Mouse (Mus musculus) gastrocnemius, postnatal 4 days (tissue): ENCODE data around the gene Pdlim5. TPM values are rescaled to one million over a fixed set of nuclear protein-coding genes. Genes with fewer than 3 reads are reported as not detected.

ENCODE experiments used
- DNase-seq, 2 experiments: peaks; one replicate each; pipeline ENCODE4 v3.0.0; 2021 to 2022; ENCODE audit warnings: low spot score in 2 of 2, mixed read lengths in 2 of 2
- total RNA-seq, 2 experiments: library from RNA; stranded (reverse); gene quantifications; 2 replicates each; pipeline ENCODE4 v1.2.3; 2021

Pdlim5 gene
- total RNA-seq, 2 experiments from 2014 or later, result 353 to 367 TPM

DNA sequence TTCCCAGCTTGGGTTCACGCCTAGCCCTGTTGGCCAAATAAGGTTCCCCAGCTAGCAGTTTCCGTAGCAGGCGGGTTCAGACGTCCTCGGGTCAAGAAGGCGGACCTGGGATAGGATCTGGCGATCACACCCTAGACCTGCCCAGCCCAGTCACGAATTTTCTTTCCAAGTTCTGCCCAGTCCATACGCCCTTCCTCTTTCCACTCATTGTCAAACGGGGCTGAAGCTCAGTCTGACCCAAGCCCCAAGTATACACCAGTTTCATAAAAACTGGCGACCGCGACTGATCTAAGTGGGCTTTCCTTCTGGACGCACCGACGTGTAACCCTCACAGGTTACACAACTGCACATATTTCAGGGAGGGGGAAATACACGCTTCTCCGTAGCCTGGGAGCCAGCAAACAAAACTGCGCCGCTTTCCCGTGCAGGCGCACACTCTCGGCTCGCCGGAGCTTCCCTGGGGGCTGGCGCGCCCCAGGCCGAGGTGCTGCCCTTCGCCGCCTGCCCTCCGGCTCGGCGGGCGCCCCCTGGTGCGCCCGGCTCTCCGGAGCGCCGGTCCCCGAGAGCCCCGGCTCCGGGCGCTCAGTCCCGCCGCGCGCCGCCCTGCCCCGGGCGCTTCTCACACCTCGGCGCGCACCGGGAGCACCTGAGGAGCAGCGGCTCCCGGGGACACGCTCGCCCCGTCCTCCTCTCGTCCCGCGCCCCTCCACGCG, 544 bp downstream of the Pdlim5 start:
- DNase-seq, result peak; percentile 27 to 53

- no peak for DNase-seq
Observed at GRCm38 (mm10) chr3:142394000-142394411, 1.5 kb downstream of the Pdlim5 start.

DNA sequence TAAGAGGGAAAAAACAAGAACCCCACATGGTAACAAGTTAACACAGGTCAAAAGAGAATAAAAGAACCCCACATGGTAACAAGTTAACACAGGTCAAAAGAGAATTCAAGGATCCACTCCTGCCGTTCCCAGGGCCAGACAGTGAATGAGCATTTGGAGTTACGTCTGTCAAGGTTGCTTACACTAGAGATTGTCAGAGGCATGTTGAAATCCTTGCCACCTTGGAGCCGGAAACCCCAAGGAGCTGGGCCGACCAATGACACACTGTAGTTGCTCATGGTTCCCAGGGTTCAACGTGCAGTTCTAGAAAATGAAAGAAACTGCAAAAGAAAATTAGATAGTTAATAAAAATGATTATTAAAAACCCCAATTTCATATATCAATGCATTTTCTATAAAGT, 4.0 kb downstream of the Pdlim5 start:
- no peak for DNase-seq

DNA sequence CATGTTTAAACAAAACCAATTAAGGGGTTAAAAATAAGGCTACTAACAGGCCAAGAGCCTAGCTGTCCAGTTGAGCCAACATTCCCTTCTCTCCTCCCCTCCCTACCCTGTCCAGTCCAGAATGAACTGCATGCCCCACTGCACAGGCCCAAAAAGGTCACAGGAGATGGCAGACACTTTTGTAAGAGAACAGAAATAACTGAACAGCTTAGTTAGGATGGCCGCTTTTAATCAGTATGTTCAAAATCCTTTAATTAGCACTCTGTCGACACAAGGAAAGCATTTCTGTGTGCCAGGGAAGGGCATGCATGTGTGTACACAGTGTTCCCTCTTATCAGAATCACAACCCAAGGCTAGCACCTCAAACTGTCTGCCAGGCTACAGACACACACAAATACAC, 5.2 kb downstream of the Pdlim5 start:
- no peak for DNase-seq

GRCm38 (mm10) chr3:142388189-142388588, 7.3 kb downstream of the Pdlim5 start:
- no peak for DNase-seq

DNA sequence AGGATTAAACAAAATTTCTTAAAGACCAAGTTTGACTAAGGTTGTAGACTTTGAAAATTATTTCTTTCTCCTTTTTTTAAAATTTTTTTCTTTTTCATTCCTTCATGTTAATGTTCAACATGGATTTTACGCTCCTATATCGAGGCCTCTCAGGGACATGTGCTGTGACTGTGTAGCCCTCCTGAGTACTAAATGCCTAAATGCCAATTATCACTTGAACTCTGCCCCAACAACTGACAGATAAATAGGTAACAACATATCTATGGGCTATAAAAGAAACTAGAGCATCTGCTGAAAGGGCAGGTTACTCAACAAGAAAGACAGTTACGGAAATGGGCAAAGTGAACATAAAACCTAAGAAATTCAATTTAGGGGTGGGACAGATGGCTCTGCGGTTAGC, 9.0 kb downstream of the Pdlim5 start:
- no peak for DNase-seq

- no peak for DNase-seq
Observed at GRCm38 (mm10) chr3:142385690-142386089, 9.8 kb downstream of the Pdlim5 start.

GRCm38 (mm10) chr3:142376638-142377037, 18.9 kb downstream of the Pdlim5 start:
- DNase-seq, result no peak

GRCm38 (mm10) chr3:142375106-142375505, 20.4 kb downstream of the Pdlim5 start:
- DNase-seq, result no peak

DNA sequence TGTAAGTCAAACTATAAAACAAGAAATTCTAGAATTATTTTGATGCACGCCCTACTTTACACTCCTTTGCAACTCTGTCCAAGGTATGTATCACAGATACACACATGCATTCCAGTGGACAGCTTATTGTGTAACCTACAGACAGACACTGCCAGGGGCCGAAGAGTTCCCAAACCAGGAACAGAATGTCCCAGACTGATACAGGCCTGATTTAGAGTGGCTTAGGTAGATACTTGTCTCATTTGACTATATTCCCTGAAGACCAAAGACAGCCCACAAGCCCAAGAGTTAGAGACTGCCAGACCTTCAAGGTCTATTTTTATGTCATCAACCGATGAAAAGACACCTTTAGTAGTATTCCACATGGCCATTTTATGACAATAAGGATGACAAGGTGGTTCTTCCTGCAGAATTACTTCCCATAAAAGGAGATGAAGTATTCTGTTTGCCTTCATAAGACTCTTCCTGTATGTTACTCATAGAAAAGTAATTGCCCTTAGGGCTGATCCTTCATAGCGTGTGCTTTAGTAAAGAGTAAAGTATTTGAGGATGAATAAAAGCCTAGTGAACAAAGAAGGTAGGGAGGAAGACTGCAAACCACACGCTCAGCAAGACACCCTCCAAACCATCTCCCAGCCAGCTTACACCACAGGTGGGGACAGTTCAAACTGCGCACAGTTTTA, 22.9 kb downstream of the Pdlim5 start:
- no peak for DNase-seq

GRCm38 (mm10) chr3:142368411-142368810, 27.1 kb downstream of the Pdlim5 start:
- DNase-seq, result no peak

GRCm38 (mm10) chr3:142362092-142362491, 33.4 kb downstream of the Pdlim5 start:
- DNase-seq, result no peak

GRCm38 (mm10) chr3:142358951-142359350, 36.5 kb downstream of the Pdlim5 start:
- no peak for DNase-seq

DNA sequence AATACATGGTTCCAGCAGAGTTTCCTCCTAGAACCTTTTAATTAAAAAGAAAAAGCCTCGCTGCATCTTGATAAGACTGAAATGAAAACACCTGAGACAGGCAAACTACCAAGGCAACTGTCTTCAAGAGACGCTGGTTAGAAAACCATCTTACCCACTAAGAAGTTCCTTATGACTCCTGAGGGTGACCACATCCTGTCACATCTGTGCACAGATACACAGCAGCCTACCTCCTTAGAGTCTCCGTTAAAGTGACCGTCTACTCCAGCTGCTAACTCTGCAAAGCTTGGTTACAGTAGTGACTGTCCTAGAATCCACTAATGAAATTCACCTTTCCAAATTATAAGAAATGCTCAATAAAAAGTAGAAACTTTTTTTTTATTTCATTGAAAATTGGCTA, 38.8 kb downstream of the Pdlim5 start:
- DNase-seq, result no peak

DNA sequence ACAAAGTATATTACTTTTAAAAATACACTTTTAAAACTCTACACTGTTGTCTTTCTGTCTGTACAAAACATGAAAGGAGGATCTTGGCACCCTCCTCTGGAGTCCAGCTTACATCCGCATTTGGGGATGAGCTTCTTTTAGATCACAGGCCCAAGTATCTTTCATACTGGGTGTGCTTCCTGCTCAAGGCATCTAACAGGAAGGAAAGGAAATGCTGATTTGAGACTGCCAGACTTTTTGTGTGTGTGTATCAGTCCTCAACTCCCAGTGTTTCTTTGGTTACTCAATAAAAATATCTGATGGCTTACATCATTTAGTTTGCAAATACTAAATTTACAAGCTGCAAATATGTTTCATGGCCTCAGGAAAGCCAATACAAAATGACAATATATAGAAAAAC, 42.3 kb downstream of the Pdlim5 start:
- no peak for DNase-seq

DNA sequence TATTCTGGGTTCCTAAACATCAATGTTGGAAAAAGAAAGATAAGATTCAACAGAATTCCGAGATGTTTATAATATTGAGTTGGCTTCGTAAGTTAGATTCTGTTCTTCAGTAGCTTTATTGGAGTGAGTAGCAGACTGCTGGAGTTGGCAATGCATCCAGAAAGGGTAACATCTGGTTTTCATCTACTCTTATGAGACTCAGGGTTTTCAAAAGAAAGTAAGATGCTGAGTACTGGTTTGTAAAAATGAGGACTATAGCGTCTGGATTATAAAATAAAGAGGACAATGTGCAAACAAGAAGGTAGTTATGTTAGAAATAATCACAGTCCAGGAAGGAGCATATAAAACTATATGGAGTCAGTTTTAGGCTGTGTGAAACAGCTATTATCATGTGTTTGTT, 45.0 kb downstream of the Pdlim5 start:
- DNase-seq, result no peak

DNA sequence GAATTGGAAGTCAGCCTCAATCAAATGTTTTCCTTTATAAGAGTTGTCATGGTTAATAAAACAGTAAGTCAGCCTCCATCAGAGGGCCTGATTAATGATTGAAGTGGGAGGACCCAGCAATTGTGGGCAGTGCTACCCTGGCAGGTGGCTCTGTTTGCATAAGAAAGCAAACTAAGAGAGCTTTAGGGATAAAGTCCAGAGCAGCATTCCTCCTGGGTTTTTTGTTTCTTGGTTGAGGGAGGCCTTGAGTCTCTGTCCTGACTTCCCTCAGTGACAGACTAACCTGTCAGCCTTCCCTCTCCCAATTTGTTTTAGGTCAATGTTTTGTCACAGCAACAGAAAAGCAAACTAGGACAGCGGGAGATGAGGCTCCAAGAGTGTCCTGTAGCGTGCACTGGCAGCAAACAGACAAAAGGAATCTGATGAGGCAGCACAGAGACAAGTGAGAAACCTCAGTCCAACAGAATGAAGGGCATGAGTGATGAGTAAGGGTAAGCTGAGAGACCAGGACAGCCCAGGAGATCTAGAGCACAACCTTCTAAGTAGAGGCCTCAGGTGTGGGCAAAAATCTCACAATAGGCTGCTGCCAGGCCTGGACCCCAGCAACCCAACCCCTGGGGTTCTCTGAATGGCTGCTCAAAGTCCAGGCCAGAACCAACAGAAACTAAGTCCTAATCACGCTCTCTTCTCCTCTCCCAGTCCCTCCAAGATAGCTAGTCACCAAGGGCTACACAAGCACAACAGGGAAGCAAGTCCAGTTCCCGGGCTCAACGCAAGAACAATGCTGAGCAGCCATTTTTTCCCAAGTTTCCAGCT, 46.5 kb downstream of the Pdlim5 start:
- no peak for DNase-seq

DNA sequence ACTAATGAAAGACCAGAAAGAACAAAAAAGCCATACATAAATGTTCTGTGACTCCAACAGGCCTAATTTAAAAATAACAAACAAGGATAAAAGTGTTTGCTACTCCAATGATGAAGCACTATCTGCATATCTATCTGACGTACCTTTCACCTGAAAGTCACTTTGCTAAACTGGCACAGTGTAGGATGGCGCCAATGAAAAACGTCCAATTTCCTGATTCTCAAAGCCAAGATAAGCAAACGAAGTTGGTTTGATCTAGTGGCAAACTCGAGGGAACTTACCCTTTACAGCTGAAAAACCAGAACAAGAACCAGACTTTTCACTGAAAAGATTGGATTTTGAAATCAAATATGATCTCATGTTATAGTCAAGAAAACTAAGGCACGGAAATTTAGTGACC, 49.2 kb downstream of the Pdlim5 start:
- no peak for DNase-seq

DNA sequence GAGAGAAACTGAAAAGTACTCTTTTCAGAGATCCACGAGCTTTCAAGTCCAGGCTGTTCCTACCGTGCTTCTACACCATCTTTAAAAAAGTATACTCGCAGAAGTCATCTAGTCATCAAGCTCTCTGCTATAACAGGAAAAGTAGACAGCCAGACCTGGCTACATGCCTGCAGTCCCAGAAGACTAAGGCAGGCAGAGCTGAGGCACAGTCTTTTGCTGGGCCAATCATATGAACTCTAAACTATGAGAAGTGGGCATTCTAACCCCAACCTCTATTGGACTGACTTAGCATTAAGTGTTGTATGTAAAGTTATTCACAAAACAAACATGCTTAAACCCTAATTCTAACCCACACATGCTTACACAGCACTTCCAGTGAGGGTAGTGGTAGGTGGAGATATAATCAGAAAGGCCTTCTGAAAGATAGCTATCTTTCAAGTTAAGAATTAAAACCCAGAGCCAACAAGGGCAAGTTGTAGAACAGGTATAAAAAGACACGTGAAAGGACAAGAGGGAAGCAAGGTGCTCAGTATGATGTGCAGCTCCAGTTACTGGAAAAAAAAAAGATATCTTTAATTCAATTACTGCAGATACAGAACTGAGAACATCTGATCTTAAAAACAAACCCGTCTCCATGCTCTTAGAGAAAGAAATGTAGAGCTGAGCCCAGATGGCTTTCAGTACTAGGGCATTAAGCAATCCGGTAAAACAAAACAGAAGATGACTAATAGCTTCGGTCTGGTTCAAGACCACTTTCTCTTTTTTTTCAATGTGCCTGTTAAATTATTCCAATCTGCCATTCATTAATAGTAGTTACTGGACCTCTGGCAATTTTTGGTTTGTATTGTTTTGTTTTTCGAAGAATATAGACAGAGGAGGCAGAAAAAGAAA, 50.0 kb downstream of the Pdlim5 start:
- no peak for DNase-seq

DNA sequence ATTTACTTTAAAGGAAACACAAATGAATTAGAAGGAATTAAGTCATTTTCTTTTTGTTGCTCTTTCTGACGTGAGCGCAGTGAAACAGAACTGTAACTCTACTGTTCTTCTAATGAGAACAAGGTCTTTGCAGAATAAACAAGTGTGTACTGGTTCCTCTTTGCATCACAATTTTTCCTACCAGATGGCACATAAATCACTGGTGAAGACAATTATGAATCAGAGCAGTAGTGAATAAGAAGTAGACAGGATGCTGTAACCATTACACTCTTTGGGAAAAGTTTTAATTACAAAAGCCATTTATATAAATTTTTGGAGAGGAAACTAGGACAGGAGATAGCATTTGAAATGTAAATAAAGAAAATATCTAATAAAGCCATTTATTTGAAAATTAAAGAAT, 51.7 kb downstream of the Pdlim5 start:
- no peak for DNase-seq

DNA sequence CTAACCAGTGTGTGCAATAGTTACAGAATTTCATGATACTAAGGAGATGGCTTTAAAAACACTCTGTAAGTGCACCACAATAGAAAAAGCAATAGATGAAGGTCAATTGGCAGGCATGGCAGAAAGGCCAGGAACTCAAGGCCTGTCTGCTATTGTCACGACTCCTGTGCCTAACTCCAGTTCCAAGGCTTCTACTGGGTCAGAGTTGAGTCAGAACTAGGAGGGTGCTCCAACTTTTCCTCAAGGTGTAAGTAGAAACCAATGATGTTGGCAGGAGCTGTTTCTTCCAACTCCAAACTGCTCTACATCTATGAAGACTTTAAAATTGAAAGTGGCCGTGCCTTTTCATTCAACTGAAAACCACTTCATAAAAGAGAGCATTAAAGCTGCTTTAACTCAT, 54.8 kb downstream of the Pdlim5 start:
- DNase-seq, result no peak
